Mouse (Mus musculus) thymus, adult 2 months (tissue): ENCODE data around the gene Pgp.

ENCODE experiments used
- CTCF ChIP-seq: fragments of 200-500 bp; IDR thresholded peaks from 2 replicates; pipeline ENCODE4 v1.5.1; 2012; ENCODE audit warnings: mild to moderate bottlenecking, control low read depth, low read length, moderate library complexity, borderline replicate concordance; ENCODE audit not compliant: control insufficient read depth, poor library complexity, insufficient read depth; ENCODE audit errors: extremely low read depth
- POLR2A ChIP-seq: fragments of 200-500 bp; IDR thresholded peaks from 2 replicates; pipeline ENCODE4 v1.6.1; 2012; ENCODE audit warnings: mild to moderate bottlenecking, low read length, control low read depth, moderate library complexity; ENCODE audit not compliant: control insufficient read depth, poor library complexity, insufficient read depth; ENCODE audit errors: extremely low read depth

DNA sequence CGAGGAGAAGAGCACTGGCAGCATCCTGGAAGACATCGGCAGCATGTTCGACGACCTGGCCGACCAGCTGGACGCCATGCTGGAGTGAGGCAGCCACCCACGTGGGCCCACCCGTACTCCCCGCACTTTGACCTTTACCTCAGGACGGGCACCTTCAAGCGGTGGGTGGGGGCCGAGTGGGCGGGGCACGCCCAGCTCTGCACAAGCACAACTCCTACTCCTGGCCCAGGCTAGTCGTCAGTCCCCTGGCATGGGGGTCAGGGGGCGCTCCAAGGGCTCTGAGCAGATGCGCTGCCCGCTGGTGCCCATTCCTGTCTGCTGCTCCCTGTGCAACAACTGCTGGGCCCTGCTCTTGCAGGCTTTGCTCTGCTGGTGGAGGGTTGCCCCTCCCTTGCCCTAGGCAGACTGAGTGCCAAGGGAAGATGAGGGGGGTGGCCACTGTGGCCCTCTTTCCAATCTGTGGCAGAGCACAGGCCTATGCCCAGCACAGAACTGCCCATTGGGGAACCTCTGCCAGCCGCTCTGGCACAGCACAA is 37.0 kb downstream of the Pgp start:
- TF ChIP-seq CTCF: no peak
- TF ChIP-seq POLR2A: no peak
